Mouse (Mus musculus): Measurements from ENCODE around the gene Gp1bb.

DNA sequence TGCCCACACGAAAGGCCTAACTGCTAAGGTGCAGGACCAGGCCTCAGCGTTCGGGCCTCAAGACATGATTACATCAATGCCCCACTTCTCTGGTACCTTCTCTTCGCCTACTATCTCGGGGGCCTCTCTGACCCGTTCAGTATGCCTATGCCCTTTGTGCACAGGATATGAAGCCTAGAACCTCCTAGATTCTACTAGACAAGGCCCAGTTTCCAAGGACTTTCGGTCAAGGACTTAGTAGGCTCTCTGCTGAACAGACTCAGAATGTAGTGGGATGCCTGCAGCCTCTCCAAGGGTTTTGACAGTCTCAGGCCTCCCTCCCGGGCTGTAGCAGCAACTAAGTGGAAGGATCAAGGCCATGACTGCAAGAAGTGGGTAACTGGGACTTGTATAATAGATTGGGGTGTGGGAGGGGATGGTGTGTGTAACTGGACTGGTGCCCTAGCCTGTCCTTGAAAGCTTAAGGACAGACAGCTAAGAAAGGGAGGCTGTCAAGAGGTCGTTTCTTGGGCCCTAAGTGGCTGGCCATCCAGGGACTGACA lies 33.1 kb downstream of the Gp1bb start:
- TF ChIP-seq ZNF384 (IDR thresholded peaks at IDR 0.05; ENCODE audit: low read depth, low read length) = no peak
- no peak for TF ChIP-seq MXI1 (IDR thresholded peaks at IDR 0.05; ENCODE audit: low read depth, low read length)
- TF ChIP-seq CHD2 (IDR thresholded peaks at IDR 0.05; ENCODE audit: low read length) = no peak
- TF ChIP-seq CTCF (conservative IDR thresholded peaks at IDR 0.05 in 1 of 2, IDR thresholded peaks at IDR 0.05 in 1 of 2; ENCODE audit: low read depth in 2 of 2, low read length in 2 of 2) = no peak
- no peak for TF ChIP-seq ZC3H11A (IDR thresholded peaks at IDR 0.05; ENCODE audit: low read depth, low read length)
- TF ChIP-seq CHD1 (IDR thresholded peaks at IDR 0.05; ENCODE audit: low read depth, low read length) = no peak
- no peak for TF ChIP-seq MAX (IDR thresholded peaks at IDR 0.05; ENCODE audit: low read length)
- TF ChIP-seq RAD21 (IDR thresholded peaks at IDR 0.05; ENCODE audit: low read depth, low read length) = no peak
- no peak for TF ChIP-seq TCF12 (IDR thresholded peaks at IDR 0.05; ENCODE audit: low read depth, low read length)
- no peak for TF ChIP-seq EP300 (IDR thresholded peaks at IDR 0.05; ENCODE audit: low read length)
- TF ChIP-seq POLR2A (IDR thresholded peaks at IDR 0.05; ENCODE audit: low read depth, low read length) = no peak
- no peak for TF ChIP-seq JUND (conservative IDR thresholded peaks at IDR 0.05; ENCODE audit: low read depth, low read length)

Data from CH12.LX (cell line).